In genomic region chr11:101873909-101874308, GRCm38 (mm10) we compare ENCODE assay signal across 15 mouse cellular contexts. TPM values are rescaled to one million over a fixed set of nuclear protein-coding genes. Genes with fewer than 3 reads are reported as not detected.
A peak's percentile ranks its signal among the peaks of the same experiment; 100 is the strongest.
DNase-seq lines count a peak whose midpoint lies in the region; ATAC-seq and TF ChIP-seq lines count a peak whose summit lies in the region.
"Had no signal": no experiment of that assay in that cellular context is flagged by ENCODE, and none has a peak within 500 bp of the region (broad histone marks: within the 10 kb centered on the region; RNA-seq: fewer than 3 reads in every experiment).

No protein-coding gene starts in this region.

- TF ChIP-seq POLR2A in thymus, adult 2 months (IDR thresholded peaks at IDR 0.05; ENCODE audit: control insufficient read depth, extremely low read depth, insufficient read depth, low read length, poor library complexity) = no peak

- 44% methylated on average over 8 of the region's 8 CpGs for WGBS in kidney, embryonic 15.5 days
- WGBS in thymus, adult 2 months = 87% methylated on average over 8 of the region's 8 CpGs

- no peak overlapping the region for H3K27ac ChIP-seq in kidney, embryonic 15.5 days
- H3K27ac ChIP-seq in thymus, adult 2 months (ENCODE audit: control insufficient read depth, insufficient read depth, low read length) = no peak overlapping the region
- H3K27ac ChIP-seq: embryonic facial prominence, embryonic 13.5 days; hindbrain, embryonic 14.5 days; macrophage had no signal

- intact Hi-C loops in heart, postnatal 10 days (cut with DNase I) = no loop called here

- no peak overlapping the region for H3K9ac ChIP-seq in kidney, embryonic 15.5 days
- H3K9ac ChIP-seq: embryonic facial prominence, embryonic 13.5 days; hindbrain, embryonic 14.5 days had no signal

- no peaks in the 10 kb centered on the region for H3K36me3 ChIP-seq in kidney, embryonic 15.5 days
- H3K36me3 ChIP-seq in thymus, adult 2 months (ENCODE audit: control insufficient read depth, insufficient read depth, low read length) = no peaks in the 10 kb centered on the region
- H3K36me3 ChIP-seq: embryonic facial prominence, embryonic 13.5 days had no signal

- no peaks in the 10 kb centered on the region for H3K27me3 ChIP-seq in kidney, embryonic 15.5 days
- no peaks in the 10 kb centered on the region for H3K27me3 ChIP-seq in thymus, adult 2 months (ENCODE audit: control insufficient read depth, insufficient read depth, low read length)
- H3K27me3 ChIP-seq: embryonic facial prominence, embryonic 13.5 days had no signal

- no peak for TF ChIP-seq CTCF in thymus, adult 2 months (IDR thresholded peaks at IDR 0.05; ENCODE audit: borderline replicate concordance, control insufficient read depth, extremely low read depth, insufficient read depth, low read length, poor library complexity)

- no peak overlapping the region for H3K4me2 ChIP-seq in kidney, embryonic 15.5 days
- H3K4me2 ChIP-seq: embryonic facial prominence, embryonic 13.5 days; hindbrain, embryonic 14.5 days had no signal

- H3K9me3 ChIP-seq in kidney, embryonic 15.5 days (replicated peaks) = no peaks in the 10 kb centered on the region
- H3K9me3 ChIP-seq: embryonic facial prominence, embryonic 13.5 days had no signal

- no peak overlapping the region for H3K4me3 ChIP-seq in kidney, embryonic 15.5 days (replicated peaks)
- H3K4me3 ChIP-seq in thymus, adult 2 months (ENCODE audit: control insufficient read depth, insufficient read depth, low read length) = no peak overlapping the region
- H3K4me3 ChIP-seq: embryonic facial prominence, embryonic 13.5 days had no signal

- DNase-seq in kidney, adult 11 months = peak; percentile 36
- peak; percentile 22 for DNase-seq in right cerebral cortex, postnatal 4 days
- no peak for DNase-seq in right cerebral cortex, adult 2 months (ENCODE audit: low spot score in 2 of 2)
- DNase-seq in heart, postnatal 10 days = peak; percentile 58 to 60
- DNase-seq in liver = no peak
- no peak for DNase-seq in thymus, adult 2 months
- DNase-seq in thymus, postnatal 10 days (ENCODE audit: low spot score in 2 of 2) = no peak
- DNase-seq: adrenal gland, postnatal 25 days; cerebellum, adult 18-20 months; thymus, postnatal 36 days had no signal

- peaks cover 35% of the 10 kb centered on the region for H3K4me1 ChIP-seq in kidney, embryonic 15.5 days
- H3K4me1 ChIP-seq in thymus, adult 2 months (replicated peaks; ENCODE audit: control insufficient read depth, insufficient read depth, low read length) = peaks cover 4% of the 10 kb centered on the region; the same call in 1 of the 2 replicates

- ATAC-seq in kidney, embryonic 15.5 days (replicated peaks; ENCODE audit: low FRiP score) = no peak

RNA-seq across cellular contexts. Expression of gene Meox1, which starts 20.3 kb away (rescaled TPM):
- 13.6 and 15.4 TPM in 2 replicates for polyA plus RNA-seq in kidney, embryonic 15.5 days (2015; fragmentation: Nextera tagmentation; extraction: Ambion mirVana)
- total RNA-seq in heart, postnatal 10 days (2021) = 10 to 100 TPM; 23.7 to 27.5 TPM
- polyA plus RNA-seq in thymus, adult 2 months (2012; rRNA removed) = 1.9 and 2.1 TPM in 2 replicates
- total RNA-seq: CH12.LX had no signal
- polyA plus RNA-seq: macrophage had no signal

Comparison
In these comparisons a context has a peak if more than half of its experiments do, and no peak if none do; other contexts are left out.
1. DNase-seq: peak in kidney, adult 11 months (single experiment), right cerebral cortex, postnatal 4 days (single experiment) and heart, postnatal 10 days (2 of 2); none in right cerebral cortex, adult 2 months (0 of 2), liver (single experiment), thymus, adult 2 months (single experiment) and thymus, postnatal 10 days (0 of 2).